Mouse (Mus musculus) embryonic facial prominence, embryonic 14.5 days (tissue): ENCODE data around the gene Gm17409. TPM values are rescaled to one million over a fixed set of nuclear protein-coding genes. Genes with fewer than 3 reads are reported as not detected.

ENCODE experiments used
- ATAC-seq: fragments of 200-750 bp; cut with Nextera tagmentation; 2 replicates; pipeline ENCODE4 v1.8.0; 2017; ENCODE audit warnings: low read depth, moderate number of reproducible peaks, moderate TSS enrichment
- DNase-seq: peaks from one replicate; pipeline ENCODE4 v3.0.0-alpha.2; 2015; ENCODE audit warnings: low spot score
- H3K27ac ChIP-seq: fragments of 300-500 bp; sonication (generic); replicated peaks from 2 replicates; pipeline ENCODE4 v1.5.1; 2014; ENCODE audit warnings: low read depth, mild to moderate bottlenecking, low read length, moderate library complexity
- H3K27me3 ChIP-seq: fragments of 300-500 bp; sonication (generic); replicated peaks from 2 replicates; pipeline ENCODE4 v1.6.1; 2014; ENCODE audit warnings: low read length; ENCODE audit not compliant: control insufficient read depth, insufficient read depth
- H3K36me3 ChIP-seq: fragments of 300-500 bp; sonication (generic); 2 replicates; pipeline ENCODE4 v1.6.1; 2014; ENCODE audit warnings: low read length, mixed read lengths; ENCODE audit not compliant: control insufficient read depth, insufficient read depth
- H3K4me1 ChIP-seq: fragments of 300-500 bp; sonication (generic); 2 replicates; pipeline ENCODE4 v1.6.1; 2014; ENCODE audit warnings: antibody characterized with exemption, low read length; ENCODE audit not compliant: control insufficient read depth, insufficient read depth
- H3K4me2 ChIP-seq: fragments of 300-500 bp; sonication (generic); 2 replicates; pipeline ENCODE4 v1.6.1; 2014; ENCODE audit warnings: low read depth, mild to moderate bottlenecking, low read length, moderate library complexity, mixed read lengths
- H3K4me3 ChIP-seq: fragments of 300-500 bp; sonication (generic); 2 replicates; pipeline ENCODE4 v1.5.1; 2014; ENCODE audit warnings: low read depth, mild to moderate bottlenecking, low read length
- H3K9ac ChIP-seq: fragments of 300-500 bp; sonication (generic); 2 replicates; pipeline ENCODE4 v1.6.1; 2014; ENCODE audit warnings: low read depth, mild to moderate bottlenecking, low read length, moderate library complexity, mixed read lengths
- H3K9me3 ChIP-seq: fragments of 300-500 bp; sonication (generic); 2 replicates; pipeline ENCODE4 v1.6.1; 2016; ENCODE audit warnings: low read length; ENCODE audit not compliant: control insufficient read depth
- WGBS: fragments of 180-500 bp; shearing (Covaris S2); extraction: QIAGEN DNeasy Blood & Tissue Kit; methylation state at CpG from one replicate; pipeline ENCODE4 v1.1.7; 2014; 5-methylcytosine and 5-hydroxymethylcytosine counted together
- polyA plus RNA-seq: library from polyadenylated mRNA; unstranded; fragments of >200 nt; fragmentation: Nextera tagmentation; extraction: Ambion mirVana; gene quantifications from 2 replicates; pipeline ENCODE4 v1.2.1, GENCODE M21; 2014

Gene Gm17409
- polyA plus RNA-seq, 1 experiment from 2014 or later = not detected

DNA sequence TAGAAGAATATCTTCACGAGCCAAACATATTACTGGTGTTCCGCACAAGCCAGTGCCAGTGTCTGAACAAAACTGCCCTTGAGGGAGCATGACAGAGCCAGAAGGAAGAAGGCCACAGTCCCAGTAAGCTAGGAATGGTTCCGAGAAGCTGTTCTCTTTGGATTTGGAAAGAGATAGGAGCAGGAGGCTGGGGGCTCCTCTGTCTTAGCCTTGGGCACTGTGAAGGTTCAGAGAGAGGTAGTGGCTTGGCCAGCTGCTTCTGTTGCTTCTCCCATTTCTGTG lies 17.3 kb downstream of the Gm17409 start:
- no peak overlapping the region for H3K27ac ChIP-seq
- peaks cover 31% of the 10 kb centered on the region for H3K4me1 ChIP-seq
- H3K27me3 ChIP-seq = no peaks in the 10 kb centered on the region
- DNase-seq (no peak), ATAC-seq (no peak)
- H3K4me2 ChIP-seq = no peak overlapping the region
- H3K4me3 ChIP-seq = no peak overlapping the region
- H3K9me3 ChIP-seq = no peaks in the 10 kb centered on the region
- no peaks in the 10 kb centered on the region for H3K36me3 ChIP-seq
- 53% methylated on average over 3 of the region's 3 CpGs for WGBS
- H3K9ac ChIP-seq = no peak overlapping the region

- peaks cover 31% of the 10 kb centered on the region for H3K4me1 ChIP-seq
- H3K27ac ChIP-seq = no peak overlapping the region
- H3K9me3 ChIP-seq = no peaks in the 10 kb centered on the region
- H3K4me2 ChIP-seq = no peak overlapping the region
- no peak overlapping the region for H3K9ac ChIP-seq
- ATAC-seq = no peak
- 90% methylated on average over 8 of the region's 8 CpGs for WGBS
- H3K4me3 ChIP-seq = no peak overlapping the region
- H3K36me3 ChIP-seq = no peaks in the 10 kb centered on the region
- no peaks in the 10 kb centered on the region for H3K27me3 ChIP-seq
- DNase-seq = no peak
Observed at GRCm38 (mm10) chr2:58488404-58488803, 18.5 kb downstream of the Gm17409 start.

- peaks cover 31% of the 10 kb centered on the region for H3K4me1 ChIP-seq
- ATAC-seq (no peak), DNase-seq (no peak)
- H3K36me3 ChIP-seq = no peaks in the 10 kb centered on the region
- WGBS = 85% methylated on average over 9 of the region's 9 CpGs
- H3K27me3 ChIP-seq = no peaks in the 10 kb centered on the region
- no peak overlapping the region for H3K9ac ChIP-seq
- H3K27ac ChIP-seq = no peak overlapping the region
- no peaks in the 10 kb centered on the region for H3K9me3 ChIP-seq
- H3K4me3 ChIP-seq = no peak overlapping the region
- H3K4me2 ChIP-seq = no peak overlapping the region
Observed at GRCm38 (mm10) chr2:58489275-58489674, 19.4 kb downstream of the Gm17409 start.

DNA sequence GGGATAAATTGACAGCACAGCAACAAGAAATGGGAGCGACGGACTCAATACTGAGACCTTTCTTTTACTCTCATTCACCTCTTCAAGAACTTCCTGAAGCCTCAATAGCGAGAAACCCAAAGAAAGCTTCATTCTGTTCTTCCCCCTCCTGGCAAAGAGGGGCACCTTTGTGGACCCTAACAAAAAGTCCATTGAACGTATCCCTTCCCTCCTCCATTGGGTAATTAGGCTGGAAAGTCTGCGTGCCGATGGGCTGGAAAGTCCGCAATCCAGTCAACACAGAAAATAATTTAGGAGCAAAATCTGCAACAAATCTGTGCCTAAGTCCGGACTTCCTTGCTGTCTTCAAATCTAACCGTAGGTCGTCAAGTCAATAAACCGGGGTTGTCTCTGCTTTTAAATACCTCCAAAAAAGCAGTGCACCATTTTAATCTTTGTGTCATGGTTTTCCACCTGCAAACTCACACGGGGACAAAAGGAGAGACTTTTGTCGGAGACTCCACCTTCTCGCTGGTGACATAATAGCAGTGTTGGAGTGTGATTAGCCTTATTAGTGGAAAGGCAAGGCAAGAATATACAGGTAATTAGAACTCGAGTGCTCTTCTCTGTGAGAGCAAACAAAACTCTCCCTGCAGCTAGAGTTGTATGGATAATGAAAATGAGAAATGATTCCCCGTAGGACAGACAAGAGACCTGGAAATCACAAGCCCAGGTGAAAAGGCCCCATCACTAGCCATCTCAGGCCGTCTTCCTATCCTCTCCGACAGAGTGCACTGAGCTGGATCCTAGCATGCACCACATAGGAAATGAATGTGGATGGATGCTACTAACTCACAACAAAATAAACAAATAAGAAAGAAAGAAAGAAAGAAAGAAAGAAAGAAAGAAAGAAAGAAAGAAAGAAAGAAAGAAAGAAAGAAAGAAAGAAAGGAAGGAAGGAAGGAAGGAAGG lies 24.0 kb downstream of the Gm17409 start:
- no peaks in the 10 kb centered on the region for H3K27me3 ChIP-seq
- WGBS = 62% methylated on average over 18 of the region's 18 CpGs
- DNase-seq (no peak), ATAC-seq (no peak)
- peaks cover 6% of the 10 kb centered on the region; the same call in 1 of the 2 replicates for H3K36me3 ChIP-seq
- H3K4me1 ChIP-seq = 0 out of 2 replicates have a peak, but pooled peaks cover 3% of the 10 kb centered on the region
- H3K9ac ChIP-seq = no peak overlapping the region
- H3K4me2 ChIP-seq = no peak overlapping the region
- no peak overlapping the region for H3K27ac ChIP-seq
- H3K9me3 ChIP-seq = no peaks in the 10 kb centered on the region
- H3K4me3 ChIP-seq = no peak overlapping the region

DNA sequence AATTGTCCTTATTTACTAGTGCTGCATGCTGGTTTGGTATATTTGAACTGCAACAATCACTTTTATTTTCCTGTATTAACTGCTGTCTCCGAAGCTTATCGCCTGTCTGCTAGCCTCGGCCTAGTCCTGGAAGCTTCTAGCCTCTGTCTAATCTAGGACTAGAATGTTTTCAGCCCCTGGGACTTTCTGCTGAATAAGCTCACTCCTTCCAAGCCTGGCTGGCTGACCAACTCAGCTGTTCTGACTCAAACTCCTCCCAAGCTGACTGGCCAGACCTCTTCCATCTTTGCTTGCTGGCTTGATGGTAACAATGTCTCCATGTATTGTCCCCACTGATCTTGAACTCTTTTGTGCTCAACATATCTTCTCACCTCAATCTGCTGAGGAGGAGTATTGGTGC lies 25.4 kb downstream of the Gm17409 start:
- Histone ChIP-seq H3K4me1 (0 out of 2 replicates have a peak, but pooled peaks cover 3% of the 10 kb centered on the region), H3K27me3 (no peaks in the 10 kb centered on the region), H3K9ac (no peak overlapping the region), H3K36me3 (peaks cover 6% of the 10 kb centered on the region; the same call in 1 of the 2 replicates), H3K27ac (no peak overlapping the region), H3K9me3 (no peaks in the 10 kb centered on the region), H3K4me2 (no peak overlapping the region), H3K4me3 (no peak overlapping the region)
- no peak for ATAC-seq
- no peak for DNase-seq
- WGBS = 88% methylated on average over 3 of the region's 3 CpGs

GRCm38 (mm10) chr2:58496647-58497410 lies 26.9 kb downstream of the Gm17409 start:
- H3K9me3 ChIP-seq = no peaks in the 10 kb centered on the region
- ATAC-seq (no peak), DNase-seq (peak; percentile 45)
- H3K4me1 ChIP-seq = no peaks in the 10 kb centered on the region
- whole genome bisulfite sequencing = 62% methylated on average over 8 of the region's 8 CpGs
- H3K9ac ChIP-seq = no peak overlapping the region
- H3K4me3 ChIP-seq = no peak overlapping the region
- no peaks in the 10 kb centered on the region for H3K27me3 ChIP-seq
- no peak overlapping the region for H3K27ac ChIP-seq
- H3K36me3 ChIP-seq = peaks cover 6% of the 10 kb centered on the region; the same call in 1 of the 2 replicates
- H3K4me2 ChIP-seq = no peak overlapping the region

DNA sequence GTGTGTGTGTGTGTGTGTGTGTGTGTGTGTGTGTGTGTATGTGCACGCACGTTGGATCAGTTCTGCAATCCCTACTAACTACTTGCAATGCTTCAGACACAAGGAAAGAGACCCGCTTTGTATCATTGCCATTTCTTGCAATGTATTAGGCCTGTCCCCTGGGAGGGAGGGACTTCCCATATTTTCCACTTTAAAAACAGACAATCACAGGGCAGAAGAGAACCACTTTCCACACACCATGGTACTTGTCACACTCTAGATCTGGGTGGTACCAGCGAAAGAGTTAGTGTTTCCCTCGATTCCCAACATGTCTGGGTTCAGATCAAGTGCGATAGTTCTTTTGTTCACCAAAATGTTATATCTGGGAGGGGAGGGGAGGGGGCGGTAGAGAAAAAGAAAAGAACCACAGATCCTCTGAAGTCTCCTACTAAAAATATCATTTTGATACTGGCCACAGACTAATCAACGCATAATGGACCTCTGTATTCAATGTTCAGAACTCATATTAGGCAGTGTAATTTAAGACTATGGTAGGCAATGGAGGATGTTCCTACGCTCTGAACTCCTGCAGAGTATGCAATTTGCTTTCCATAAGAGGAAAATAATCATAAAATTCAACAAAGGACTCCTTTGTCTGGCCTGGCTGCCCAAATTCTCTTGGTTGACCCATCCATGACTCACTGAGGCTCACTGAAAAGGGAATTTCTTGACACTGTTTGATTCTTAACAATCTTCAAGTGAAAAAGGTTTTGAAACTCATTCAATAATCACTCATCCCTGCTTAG lies 35.6 kb downstream of the Gm17409 start:
- no peak overlapping the region for H3K4me2 ChIP-seq
- H3K9me3 ChIP-seq = no peaks in the 10 kb centered on the region
- WGBS = 75% methylated on average over 9 of the region's 9 CpGs
- no peaks in the 10 kb centered on the region for H3K27me3 ChIP-seq
- no peak overlapping the region for H3K27ac ChIP-seq
- DNase-seq = no peak
- peaks cover 11% of the 10 kb centered on the region for H3K4me1 ChIP-seq
- H3K4me3 ChIP-seq = no peak overlapping the region
- 0 out of 2 replicates have a peak, but pooled peaks cover 3% of the 10 kb centered on the region for H3K36me3 ChIP-seq
- H3K9ac ChIP-seq = no peak overlapping the region
- peak; percentile 58; the same call in 1 of the 2 replicates for ATAC-seq

- H3K4me2 ChIP-seq = no peak overlapping the region
- H3K27me3 ChIP-seq = no peaks in the 10 kb centered on the region
- ATAC-seq (no peak), DNase-seq (no peak)
- H3K9me3 ChIP-seq = no peaks in the 10 kb centered on the region
- no peak overlapping the region for H3K9ac ChIP-seq
- H3K36me3 ChIP-seq = 0 out of 2 replicates have a peak, but pooled peaks cover 3% of the 10 kb centered on the region
- no peak overlapping the region for H3K27ac ChIP-seq
- peaks cover 11% of the 10 kb centered on the region for H3K4me1 ChIP-seq
- WGBS = 67% methylated on average over 8 of the region's 8 CpGs
- no peak overlapping the region for H3K4me3 ChIP-seq
Observed at GRCm38 (mm10) chr2:58510192-58510591, 40.3 kb downstream of the Gm17409 start.
